Mouse (Mus musculus) embryonic facial prominence, embryonic 15.5 days (tissue): ENCODE results near the gene Pramel3. TPM values are rescaled to one million over a fixed set of nuclear protein-coding genes. Genes with fewer than 3 reads are reported as not detected.
"Not testable (repeated sequence)": the region's sequence is repeated elsewhere in the genome, so short reads cannot be mapped to it uniquely, and the experiment has no call there.

Experiments
- ATAC-seq: fragments of 200-750 bp; cut with Nextera tagmentation; 2 replicates; pipeline ENCODE4 v1.8.0; 2017; ENCODE audit warnings: low read depth, moderate TSS enrichment; ENCODE audit not compliant: insufficient number of reproducible peaks, low FRiP score, low TSS enrichment
- H3K27ac ChIP-seq: fragments of 300-500 bp; sonication (generic); replicated peaks from 2 replicates; pipeline ENCODE4 v1.5.1; 2015; ENCODE audit warnings: mild to moderate bottlenecking, inconsistent platforms
- H3K27me3 ChIP-seq: fragments of 300-500 bp; sonication (generic); 2 replicates; pipeline ENCODE4 v1.6.1; 2015; ENCODE audit warnings: inconsistent platforms
- H3K36me3 ChIP-seq: fragments of 300-500 bp; sonication (generic); 2 replicates; pipeline ENCODE4 v1.6.1; 2015; ENCODE audit warnings: mild to moderate bottlenecking, inconsistent platforms
- H3K4me1 ChIP-seq: fragments of 300-500 bp; sonication (generic); 2 replicates; pipeline ENCODE4 v1.6.1; 2015; ENCODE audit warnings: inconsistent platforms
- H3K4me2 ChIP-seq: fragments of 300-500 bp; sonication (generic); replicated peaks from 2 replicates; pipeline ENCODE4 v1.6.1; 2015; ENCODE audit warnings: mild to moderate bottlenecking, inconsistent platforms
- H3K4me3 ChIP-seq: fragments of 300-500 bp; sonication (generic); replicated peaks from 2 replicates; pipeline ENCODE4 v1.5.1; 2015; ENCODE audit warnings: mild to moderate bottlenecking, inconsistent platforms
- H3K9ac ChIP-seq: fragments of 300-500 bp; sonication (generic); 2 replicates; pipeline ENCODE4 v1.6.1; 2015; ENCODE audit warnings: inconsistent platforms
- H3K9me3 ChIP-seq: fragments of 300-500 bp; sonication (generic); replicated peaks from 2 replicates; pipeline ENCODE4 v1.6.1; 2016; ENCODE audit warnings: inconsistent platforms
- WGBS: fragments of 180-500 bp; shearing (Covaris S2); methylation state at CpG from one replicate; pipeline ENCODE4 v1.1.7; 2015; 5-methylcytosine and 5-hydroxymethylcytosine counted together
- polyA plus RNA-seq: library from polyadenylated mRNA; unstranded; fragments of >200 nt; fragmentation: Nextera tagmentation; extraction: Ambion mirVana; gene quantifications from 2 replicates; pipeline ENCODE4 v1.2.1, GENCODE M21; 2015

The Pramel3 gene
- 0.07 TPM in 1 of 2 replicates, not detected in the other for polyA plus RNA-seq

- not testable (repeated sequence) for H3K9ac ChIP-seq, H3K9me3 ChIP-seq, H3K4me3 ChIP-seq, H3K4me1 ChIP-seq, H3K27me3 ChIP-seq, H3K27ac ChIP-seq, ATAC-seq, H3K4me2 ChIP-seq, H3K36me3 ChIP-seq
- 93% methylated on average over 14 of the region's 14 CpGs for WGBS
These were observed at the start of gene Pramel3 for GRCm38 (mm10) chrX:135302007-135302406. Pramel3 (plus strand) TSS chrX:135302307.

DNA sequence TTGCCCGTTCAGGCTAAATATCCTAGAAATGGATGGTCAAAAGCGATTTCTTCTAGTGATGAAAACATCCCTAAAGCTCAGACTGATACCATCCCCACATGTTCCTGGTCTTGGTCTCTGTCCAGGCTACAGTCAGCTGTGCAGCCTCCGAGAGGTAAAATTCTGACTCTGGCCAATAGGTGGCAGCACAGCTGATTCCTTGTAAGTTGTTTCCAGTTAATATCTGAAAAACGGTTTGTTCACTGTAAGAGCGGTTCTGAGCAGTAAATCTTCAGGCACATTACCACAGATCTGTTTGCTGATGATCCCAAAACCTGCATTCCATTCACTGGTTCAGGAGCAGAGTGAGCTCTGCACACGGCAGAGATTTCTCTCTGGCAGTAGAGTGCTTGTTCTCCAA lies 58.6 kb downstream of the Pramel3 start:
- H3K4me2 ChIP-seq, ATAC-seq, H3K9ac ChIP-seq, H3K9me3 ChIP-seq, H3K4me3 ChIP-seq, H3K4me1 ChIP-seq, H3K27ac ChIP-seq, H3K36me3 ChIP-seq, H3K27me3 ChIP-seq: not testable (repeated sequence)
- 27% methylated on average over 3 of the region's 6 CpGs for WGBS

DNA sequence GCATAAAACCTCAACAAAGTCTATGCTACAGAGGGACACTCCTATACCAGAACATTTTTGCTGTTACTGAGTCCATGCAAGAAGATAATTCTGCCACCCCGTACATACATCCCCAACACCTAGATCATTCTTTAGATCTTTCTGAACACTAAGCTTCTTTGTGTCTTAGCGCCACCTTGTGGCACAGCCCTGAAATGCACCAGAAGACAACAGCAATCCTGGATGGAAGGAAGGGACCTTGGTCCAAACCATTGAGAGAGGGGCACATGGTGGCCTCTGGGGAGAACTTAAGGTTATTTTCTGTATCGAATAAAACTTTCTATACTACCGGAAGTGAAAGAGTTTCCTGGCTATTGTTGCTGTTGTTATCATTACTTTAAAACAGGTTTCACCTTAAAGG lies 59.8 kb downstream of the Pramel3 start:
- not testable (repeated sequence) for H3K4me3 ChIP-seq, H3K4me1 ChIP-seq, H3K27me3 ChIP-seq, ATAC-seq, H3K36me3 ChIP-seq, H3K9me3 ChIP-seq, H3K4me2 ChIP-seq, H3K9ac ChIP-seq, H3K27ac ChIP-seq
- no CpG with 5 or more reads among the region's 4 CpGs for WGBS

Other genes with a start within 250 kb of the Pramel3 start
- gene Gm15023, start 124.7 kb upstream of the Pramel3 start, polyA plus RNA-seq, result 0.11 and 0.20 TPM in 2 replicates
- 9.1 and 15.7 TPM in 2 replicates for gene Tceal6, start 91.6 kb upstream of the Pramel3 start, polyA plus RNA-seq
- not detected in 2 replicates for gene Gm5128, start 71.0 kb downstream of the Pramel3 start, polyA plus RNA-seq
- not detected in 2 replicates for gene Gm7903, start 131.5 kb downstream of the Pramel3 start, polyA plus RNA-seq
- 0.17 TPM in 1 of 2 replicates, not detected in the other for gene AV320801, start 192.3 kb downstream of the Pramel3 start, polyA plus RNA-seq